ENCODE assay signal across 16 mouse cellular contexts in genomic region chr4:106951455-106951854, GRCm38 (mm10). TPM values are rescaled to one million over a fixed set of nuclear protein-coding genes. Genes with fewer than 3 reads are reported as not detected.
DNase-seq lines count a peak whose midpoint lies in the region; ATAC-seq and TF ChIP-seq lines count a peak whose summit lies in the region.
"Had no signal": no experiment of that assay in that cellular context is flagged by ENCODE, and none has a peak within 500 bp of the region (broad histone marks: within the 10 kb centered on the region; RNA-seq: fewer than 3 reads in every experiment).

No protein-coding gene starts in this region.

- no peaks in the 10 kb centered on the region; the same call in none of the 2 replicates for H3K4me1 ChIP-seq in kidney, adult 2 months (ENCODE audit: control insufficient read depth, insufficient read depth, low read length)
- peaks cover 10 to 20% of the 10 kb centered on the region in 2 experiments for H3K4me1 ChIP-seq in MEL (ENCODE audit: control insufficient read depth in 1 of 2, insufficient read depth in 2 of 2, low read length in 2 of 2)
- peaks cover 54% of the 10 kb centered on the region for H3K4me1 ChIP-seq in intestine, embryonic 15.5 days (replicated peaks)
- peaks cover 83% of the 10 kb centered on the region for H3K4me1 ChIP-seq in neural tube, embryonic 15.5 days

- H3K9me3 ChIP-seq in MEL (replicated peaks; ENCODE audit: insufficient read depth, low read length), result no peaks in the 10 kb centered on the region
- no peaks in the 10 kb centered on the region for H3K9me3 ChIP-seq in intestine, embryonic 15.5 days
- H3K9me3 ChIP-seq in neural tube, embryonic 15.5 days (replicated peaks), result no peaks in the 10 kb centered on the region
- H3K9me3 ChIP-seq: forebrain, embryonic 12.5 days; heart, embryonic 15.5 days; liver, embryonic 15.5 days; midbrain, embryonic 13.5 days; neural tube, embryonic 13.5 days had no signal

- H3K4me3 ChIP-seq in kidney, adult 2 months (ENCODE audit: insufficient read depth, low read depth, low read length), result no peak overlapping the region
- H3K4me3 ChIP-seq in MEL (ENCODE audit: control insufficient read depth in 1 of 2, insufficient read depth in 1 of 2, low read depth in 2 of 2, low read length in 2 of 2), result no peak overlapping the region
- no peak overlapping the region for H3K4me3 ChIP-seq in intestine, embryonic 15.5 days (replicated peaks)
- H3K4me3 ChIP-seq in neural tube, embryonic 15.5 days (replicated peaks), result no peak overlapping the region
- H3K4me3 ChIP-seq: forebrain, embryonic 12.5 days; heart, embryonic 15.5 days; liver, embryonic 15.5 days; midbrain, embryonic 13.5 days; neural tube, embryonic 13.5 days had no signal

- H3K9ac ChIP-seq in MEL (ENCODE audit: control insufficient read depth, low read depth, low read length, poor library complexity, severe bottlenecking), result no peak overlapping the region
- H3K9ac ChIP-seq in intestine, embryonic 15.5 days, result no peak overlapping the region
- H3K9ac ChIP-seq in neural tube, embryonic 15.5 days (replicated peaks), result no peak overlapping the region
- H3K9ac ChIP-seq: heart, embryonic 15.5 days; liver, embryonic 15.5 days; midbrain, embryonic 13.5 days; neural tube, embryonic 13.5 days had no signal

- no peak for TF ChIP-seq EP300 in MEL (IDR thresholded peaks at IDR 0.05; ENCODE audit: low read depth in 1 of 2, low read length in 2 of 2)

- H3K4me2 ChIP-seq in intestine, embryonic 15.5 days (replicated peaks), result no peak overlapping the region
- H3K4me2 ChIP-seq in neural tube, embryonic 15.5 days, result no peak overlapping the region
- H3K4me2 ChIP-seq: forebrain, embryonic 12.5 days; heart, embryonic 15.5 days; liver, embryonic 15.5 days; midbrain, embryonic 13.5 days; neural tube, embryonic 13.5 days had no signal

- peaks cover 18% of the 10 kb centered on the region for H3K79me2 ChIP-seq in MEL (ENCODE audit: control insufficient read depth, insufficient read depth, low read length, poor library complexity)

- peak; percentile 57 for TF ChIP-seq RAD21 in MEL (IDR thresholded peaks at IDR 0.05; ENCODE audit: low read depth, low read length)

- H3K27me3 ChIP-seq in kidney, adult 2 months (replicated peaks; ENCODE audit: control insufficient read depth, insufficient read depth, low read length), result no peaks in the 10 kb centered on the region
- H3K27me3 ChIP-seq in MEL (ENCODE audit: control insufficient read depth in 1 of 2, insufficient read depth in 2 of 2, low read length in 2 of 2), result no peaks in the 10 kb centered on the region
- H3K27me3 ChIP-seq in intestine, embryonic 15.5 days (replicated peaks), result no peaks in the 10 kb centered on the region
- H3K27me3 ChIP-seq in neural tube, embryonic 15.5 days (replicated peaks), result no peaks in the 10 kb centered on the region
- H3K27me3 ChIP-seq: forebrain, embryonic 12.5 days; heart, embryonic 15.5 days; liver, embryonic 15.5 days; midbrain, embryonic 13.5 days; neural tube, embryonic 13.5 days had no signal

- ATAC-seq in megakaryocyte, adult 5-6 weeks (ENCODE audit: poor library complexity, severe bottlenecking), result peak; percentile 50
- no peak for ATAC-seq in intestine, embryonic 15.5 days
- no peak for ATAC-seq in neural tube, embryonic 15.5 days (ENCODE audit: low FRiP score)
- ATAC-seq: activated CD4-positive, CD25-positive, alpha-beta regulatory T cell, adult 4 months; midbrain, embryonic 13.5 days had no signal

- H3K27ac ChIP-seq in kidney, adult 2 months (ENCODE audit: insufficient read depth, low read depth, low read length), result no peak overlapping the region
- H3K27ac ChIP-seq in MEL (ENCODE audit: control insufficient read depth, low read depth, low read length), result no peak overlapping the region
- no peak overlapping the region for H3K27ac ChIP-seq in intestine, embryonic 15.5 days
- no peak overlapping the region for H3K27ac ChIP-seq in neural tube, embryonic 15.5 days (replicated peaks)
- H3K27ac ChIP-seq: forebrain, embryonic 12.5 days; heart, embryonic 15.5 days; liver, embryonic 15.5 days; midbrain, embryonic 13.5 days; neural tube, embryonic 13.5 days had no signal

- TF ChIP-seq POLR2A in kidney, adult 2 months (IDR thresholded peaks at IDR 0.05; ENCODE audit: low read depth, low read length), result no peak
- no peak for TF ChIP-seq POLR2A in MEL (IDR thresholded peaks at IDR 0.05; ENCODE audit: control insufficient read depth in 1 of 2, insufficient read depth in 1 of 2, low read depth in 1 of 2, low read length in 2 of 2, poor library complexity in 1 of 2)

- 68% methylated on average over 4 of the region's 4 CpGs for WGBS in kidney, adult 2 months
- WGBS in intestine, embryonic 15.5 days, result 60% methylated on average over 4 of the region's 4 CpGs
- WGBS in neural tube, embryonic 15.5 days, result 36% methylated on average over 4 of the region's 4 CpGs

- no peak for DNase-seq in kidney, adult 2 months
- DNase-seq in kidney, postnatal 14 days, result no peak
- DNase-seq in A20 (ENCODE audit: low read depth, low spot score) (peak; percentile 76), MEL (ENCODE audit: low read depth, low spot score) (peak; percentile 66)
- DNase-seq in kidney, adult 9 months, result no peak
- DNase-seq: gastrocnemius, postnatal 10 days; kidney, adult 18-20 months had no signal

- peak; percentile 25; the same call in 1 of the 2 replicates for TF ChIP-seq CTCF in kidney, adult 2 months (conservative IDR thresholded peaks at IDR 0.05; ENCODE audit: insufficient read depth, insufficient read length, low read depth, low read length)
- TF ChIP-seq CTCF in MEL (IDR thresholded peaks at IDR 0.05 in 2 of 3, conservative IDR thresholded peaks at IDR 0.05 in 1 of 3; ENCODE audit: control insufficient read depth in 1 of 3, insufficient read depth in 1 of 3, low read depth in 2 of 3, low read length in 3 of 3, poor library complexity in 1 of 3, severe bottlenecking in 1 of 3), result peak in 2 of 3 experiments; percentile 34 to 59; a peak in 4 of 6 replicates

- H3K36me3 ChIP-seq in kidney, adult 2 months (ENCODE audit: control insufficient read depth, insufficient read depth, low read length), result no peaks in the 10 kb centered on the region
- H3K36me3 ChIP-seq in MEL (ENCODE audit: control insufficient read depth in 1 of 2, insufficient read depth in 2 of 2, low read length in 2 of 2), result peaks cover 6 to 16% of the 10 kb centered on the region in 2 experiments; a peak in 3 of 4 replicates
- no peaks in the 10 kb centered on the region for H3K36me3 ChIP-seq in intestine, embryonic 15.5 days
- H3K36me3 ChIP-seq in neural tube, embryonic 15.5 days, result no peaks in the 10 kb centered on the region
- H3K36me3 ChIP-seq: forebrain, embryonic 12.5 days; heart, embryonic 15.5 days; midbrain, embryonic 13.5 days; neural tube, embryonic 13.5 days had no signal

TF ChIP-seq in MEL, 35 proteins besides CTCF, POLR2A, EP300 and RAD21:
- TF ChIP-seq POLR2AphosphoS5 (IDR thresholded peaks at IDR 0.05; ENCODE audit: borderline replicate concordance, low read depth, low read length) (no peak), MAFK (IDR thresholded peaks at IDR 0.05; ENCODE audit: borderline replicate concordance, low read depth, low read length) (no peak), UBTF (IDR thresholded peaks at IDR 0.05; ENCODE audit: borderline replicate concordance, insufficient read depth, low read depth, low read length) (no peak), ZC3H11A (IDR thresholded peaks at IDR 0.05; ENCODE audit: low read depth, low read length) (peak; percentile 47), MEF2A (IDR thresholded peaks at IDR 0.05; ENCODE audit: extremely low read depth, insufficient replicate concordance, low read depth, low read length, poor library complexity, severe bottlenecking) (no peak), ELF1 (IDR thresholded peaks at IDR 0.05; ENCODE audit: low read depth, low read length) (no peak), NRF1 (IDR thresholded peaks at IDR 0.05; ENCODE audit: insufficient read depth, low read depth, low read length, poor library complexity, severe bottlenecking) (no peak), SMC3 (IDR thresholded peaks at IDR 0.05; ENCODE audit: low read depth, low read length) (peak; percentile 43), JUND (IDR thresholded peaks at IDR 0.05; ENCODE audit: low read depth, low read length) (no peak), USF1 (IDR thresholded peaks at IDR 0.05; ENCODE audit: low read depth, low read length) (no peak)

RNA-seq across cellular contexts. Expression of gene Ssbp3, which starts 41.0 kb away (rescaled TPM):
- 44.6 and 48.6 TPM in 2 replicates for polyA plus RNA-seq in kidney, adult 2 months (2012; rRNA removed)
- 28.3 and 30.5 TPM in 2 replicates for total RNA-seq in MEL (2012; rRNA removed)
- polyA plus RNA-seq in MEL (2012; ENCODE audit: insufficient read depth in 1 of 2, insufficient read length in 2 of 2, low read depth in 1 of 2, low replicate concordance in 2 of 2, missing spikeins in 1 of 2), result 100 to 1,000 TPM; 116 to 242 TPM
- total RNA-seq in megakaryocyte, adult 5-6 weeks (2015), result 26.2 and 27.6 TPM in 2 replicates
- total RNA-seq in megakaryocyte, adult 5-6 weeks (2017), result 21.6 and 23.9 TPM in 2 replicates
- polyA plus RNA-seq in intestine, embryonic 15.5 days (2015; fragmentation: Nextera tagmentation; extraction: Ambion mirVana), result 83.7 and 86.0 TPM in 2 replicates
- polyA plus RNA-seq in neural tube, embryonic 15.5 days (2015; fragmentation: Nextera tagmentation; extraction: Ambion mirVana), result 118 and 130 TPM in 2 replicates

Comparison
In these comparisons a context has a peak if more than half of its experiments do, and no peak if none do; other contexts are left out.
1. DNase-seq: peak in A20 (single experiment) and MEL (single experiment); none in kidney, adult 2 months (single experiment), kidney, postnatal 14 days (single experiment) and kidney, adult 9 months (single experiment).